Mouse (Mus musculus): ENCODE measurements around the gene Rpl22.

- TF ChIP-seq CTCF (IDR thresholded peaks at IDR 0.05; ENCODE audit: insufficient read depth, low read depth, low read length) (no peak), POLR2A (IDR thresholded peaks at IDR 0.05; ENCODE audit: insufficient read depth, low read depth, low read length) (no peak)
Observed at GRCm38 (mm10) chr4:152312186-152312585, 13.4 kb upstream of the Rpl22 start.
